Mouse (Mus musculus) midbrain, embryonic 12.5 days (tissue): ENCODE data around the gene Slc4a1. TPM values are rescaled to one million over a fixed set of nuclear protein-coding genes. Genes with fewer than 3 reads are reported as not detected.

Source experiments
- ATAC-seq: fragments of 200-750 bp; cut with Nextera tagmentation; 2 replicates; pipeline ENCODE4 v1.8.0; 2017; ENCODE audit warnings: low read depth, moderate TSS enrichment, moderate library complexity; ENCODE audit not compliant: low FRiP score
- H3K27ac ChIP-seq: fragments of 300-500 bp; sonication (generic); replicated peaks from 2 replicates; pipeline ENCODE4 v1.5.1; 2016; ENCODE audit warnings: mild to moderate bottlenecking
- H3K27me3 ChIP-seq: fragments of 300-500 bp; sonication (generic); 2 replicates; pipeline ENCODE4 v1.6.1; 2016; ENCODE audit warnings: mild to moderate bottlenecking
- H3K36me3 ChIP-seq: fragments of 300-500 bp; sonication (generic); 2 replicates; pipeline ENCODE4 v1.6.1; 2016
- H3K4me1 ChIP-seq: fragments of 300-500 bp; sonication (generic); 2 replicates; pipeline ENCODE4 v1.6.1; 2016
- H3K4me2 ChIP-seq: fragments of 300-500 bp; sonication (generic); replicated peaks from 2 replicates; pipeline ENCODE4 v1.6.1; 2016; ENCODE audit warnings: mild to moderate bottlenecking, moderate library complexity
- H3K4me3 ChIP-seq: fragments of 300-500 bp; sonication (generic); 2 replicates; pipeline ENCODE4 v1.5.1; 2016; ENCODE audit warnings: mild to moderate bottlenecking
- H3K9ac ChIP-seq: fragments of 300-500 bp; sonication (generic); replicated peaks from 2 replicates; pipeline ENCODE4 v1.6.1; 2016; ENCODE audit warnings: mild to moderate bottlenecking, moderate library complexity
- H3K9me3 ChIP-seq: fragments of 300-500 bp; sonication (generic); 2 replicates; pipeline ENCODE4 v1.6.1; 2016; ENCODE audit warnings: mild to moderate bottlenecking
- WGBS: fragments of 180-500 bp; shearing (Covaris S2); methylation state at CpG from one replicate; pipeline ENCODE4 v1.1.7; 2016; 5-methylcytosine and 5-hydroxymethylcytosine counted together
- polyA plus RNA-seq: library from polyadenylated mRNA; unstranded; fragments of >200 nt; fragmentation: Nextera tagmentation; extraction: Ambion mirVana; gene quantifications from 2 replicates; pipeline ENCODE4 v1.2.1, GENCODE M21; 2016

The Slc4a1 gene
- polyA plus RNA-seq, 1 experiment from 2014 or later = 30.4 TPM

GRCm38 (mm10) chr11:102315690-102316571 is 50.1 kb downstream of the Slc4a1 start:
- Histone ChIP-seq H3K27me3 (no peaks in the 10 kb centered on the region), H3K4me2 (peak overlapping the region; percentile 85), H3K4me1 (peaks cover 24% of the 10 kb centered on the region), H3K9ac (peak overlapping the region; percentile 100), H3K9me3 (no peaks in the 10 kb centered on the region), H3K36me3 (peaks cover 45% of the 10 kb centered on the region), H3K4me3 (peak overlapping the region; percentile 100), H3K27ac (peak overlapping the region; percentile 100)
- no peak for ATAC-seq
- 14% methylated on average over 14 of the region's 14 CpGs for WGBS

- no peak for ATAC-seq
- Histone ChIP-seq H3K4me2 (no peak overlapping the region), H3K9ac (no peak overlapping the region), H3K36me3 (peaks cover 59% of the 10 kb centered on the region), H3K4me3 (no peak overlapping the region), H3K4me1 (peaks cover 31% of the 10 kb centered on the region), H3K27me3 (no peaks in the 10 kb centered on the region), H3K9me3 (no peaks in the 10 kb centered on the region), H3K27ac (no peak overlapping the region)
- 86% methylated on average over 12 of the region's 12 CpGs for WGBS
Measured at GRCm38 (mm10) chr11:102314321-102314720, 51.7 kb downstream of the Slc4a1 start.

GRCm38 (mm10) chr11:102312586-102312985 is 53.4 kb downstream of the Slc4a1 start:
- no peak overlapping the region for H3K9ac ChIP-seq
- WGBS = 86% methylated on average over 6 of the region's 6 CpGs
- H3K4me3 ChIP-seq = no peak overlapping the region
- peaks cover 70% of the 10 kb centered on the region for H3K36me3 ChIP-seq
- no peak overlapping the region; the same call in 1 of the 2 replicates for H3K27ac ChIP-seq
- no peaks in the 10 kb centered on the region for H3K27me3 ChIP-seq
- H3K4me1 ChIP-seq = peaks cover 41% of the 10 kb centered on the region
- no peak for ATAC-seq
- no peaks in the 10 kb centered on the region for H3K9me3 ChIP-seq
- no peak overlapping the region for H3K4me2 ChIP-seq

DNA sequence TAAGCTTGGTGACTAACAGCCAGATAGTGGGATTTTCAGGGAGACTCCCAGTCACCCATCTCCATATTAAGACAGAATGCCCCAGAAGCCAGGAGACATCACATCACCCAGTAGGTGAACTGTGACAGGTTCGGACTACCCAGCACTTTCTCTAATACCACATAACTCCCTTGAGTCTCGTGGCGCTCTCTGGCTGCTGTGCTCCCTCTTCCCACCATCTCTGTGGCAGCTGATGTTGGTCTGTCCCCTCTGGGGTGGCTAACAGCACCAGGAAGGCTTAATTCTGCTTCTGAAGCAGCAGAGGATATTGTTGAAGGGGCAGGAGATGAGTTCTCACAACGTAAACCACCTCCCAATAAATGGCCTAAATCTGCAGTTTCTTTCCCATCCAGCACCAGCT is 54.0 kb downstream of the Slc4a1 start:
- H3K4me3 ChIP-seq = no peak overlapping the region
- H3K9ac ChIP-seq = no peak overlapping the region
- no peaks in the 10 kb centered on the region for H3K27me3 ChIP-seq
- H3K9me3 ChIP-seq = no peaks in the 10 kb centered on the region
- no peak for ATAC-seq
- H3K36me3 ChIP-seq = peaks cover 76% of the 10 kb centered on the region
- WGBS = 88% methylated on average over 4 of the region's 4 CpGs
- H3K4me1 ChIP-seq = peaks cover 41% of the 10 kb centered on the region
- H3K27ac ChIP-seq = no peak overlapping the region; the same call in 1 of the 2 replicates
- H3K4me2 ChIP-seq = no peak overlapping the region

DNA sequence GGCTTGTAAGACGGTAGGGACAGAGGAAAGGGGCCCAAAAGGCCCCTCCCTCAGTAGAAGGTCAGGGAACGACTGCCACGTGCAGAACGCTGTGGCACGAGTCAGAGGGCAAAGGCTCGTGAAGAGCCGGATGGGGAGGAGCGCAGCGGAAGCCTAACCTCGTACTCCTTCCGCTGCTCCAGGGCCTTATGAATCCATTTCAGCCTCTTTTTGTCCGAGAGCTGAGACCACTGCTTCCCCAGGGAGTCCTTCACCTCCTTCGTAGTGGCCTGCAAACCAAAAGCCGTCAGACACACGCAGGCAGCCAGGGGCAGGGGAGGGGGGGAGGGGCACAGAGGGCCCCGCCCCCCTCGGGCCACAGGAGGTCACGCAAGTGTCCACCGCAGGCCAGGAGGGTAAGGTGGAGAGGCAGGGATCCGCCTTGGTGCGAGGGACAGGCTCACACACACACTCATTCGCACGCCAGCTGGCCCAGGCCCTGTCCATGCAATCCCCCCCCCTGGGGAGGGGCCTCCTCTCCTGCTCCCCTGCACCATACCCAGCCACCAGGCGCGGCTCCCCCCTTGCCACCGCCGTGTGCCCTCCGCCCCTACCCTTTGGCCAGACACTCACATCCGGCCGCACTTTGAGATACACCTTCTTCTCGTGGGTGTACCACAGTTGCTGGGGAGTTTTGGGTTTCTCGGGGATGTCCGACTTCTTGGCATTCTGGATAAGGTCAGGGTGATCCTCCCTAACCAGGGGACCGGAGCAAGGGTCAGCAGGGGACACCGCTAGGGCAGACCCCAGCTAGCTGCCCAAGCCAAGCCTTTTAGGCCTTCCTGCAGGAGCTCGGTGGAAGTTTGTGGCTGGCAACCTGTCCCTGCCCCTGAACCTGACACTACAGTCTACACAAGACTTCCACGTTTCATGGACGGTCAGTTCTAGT is 55.0 kb downstream of the Slc4a1 start:
- no peak overlapping the region for H3K4me2 ChIP-seq
- H3K27ac ChIP-seq = peak overlapping the region; percentile 30; the same call in 1 of the 2 replicates
- no peak for ATAC-seq
- H3K36me3 ChIP-seq = peaks cover 86% of the 10 kb centered on the region
- H3K27me3 ChIP-seq = no peaks in the 10 kb centered on the region
- no peaks in the 10 kb centered on the region for H3K9me3 ChIP-seq
- peaks cover 36% of the 10 kb centered on the region for H3K4me1 ChIP-seq
- no peak overlapping the region for H3K4me3 ChIP-seq
- no peak overlapping the region for H3K9ac ChIP-seq
- 38% methylated on average over 37 of the region's 38 CpGs for WGBS

- Histone ChIP-seq H3K27me3 (no peaks in the 10 kb centered on the region), H3K9me3 (no peaks in the 10 kb centered on the region), H3K36me3 (peaks cover 90% of the 10 kb centered on the region), H3K9ac (peak overlapping the region; percentile 34; the same call in 1 of the 2 replicates), H3K4me1 (peaks cover 27% of the 10 kb centered on the region), H3K4me3 (peak overlapping the region; percentile 37), H3K27ac (peak overlapping the region; percentile 60; the same call in 1 of the 2 replicates), H3K4me2 (peak overlapping the region; percentile 60; the same call in 1 of the 2 replicates)
- ATAC-seq = no peak
- WGBS = 89% methylated on average over 22 of the region's 22 CpGs
Measured at GRCm38 (mm10) chr11:102309821-102310617, 56.0 kb downstream of the Slc4a1 start.

DNA sequence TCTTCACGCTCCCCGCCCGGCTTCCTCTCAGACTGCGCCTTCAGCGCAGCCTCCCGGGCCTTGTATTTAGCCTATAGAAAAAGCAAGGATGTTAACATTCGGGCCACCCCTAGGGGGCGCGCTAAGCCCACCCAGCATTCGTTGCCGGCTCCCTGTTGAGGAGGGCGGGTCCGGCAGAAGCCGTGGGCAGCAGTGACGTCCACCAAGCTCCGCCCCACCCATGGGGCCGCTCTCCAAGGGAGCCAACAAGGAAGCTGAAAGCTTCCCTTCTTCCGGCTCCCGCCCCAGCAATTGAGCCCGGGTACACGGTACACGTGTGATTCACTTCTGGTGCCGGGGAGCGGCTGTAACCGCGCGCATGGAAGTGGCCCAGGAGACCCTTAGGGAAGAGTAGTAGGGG is 57.0 kb downstream of the Slc4a1 start:
- under 1% methylated on average over 27 of the region's 27 CpGs for WGBS
- peak; percentile 91 for ATAC-seq
- Histone ChIP-seq H3K27ac (peak overlapping the region; percentile 60), H3K4me3 (peak overlapping the region; percentile 37), H3K9me3 (no peaks in the 10 kb centered on the region), H3K27me3 (no peaks in the 10 kb centered on the region), H3K4me2 (peak overlapping the region; percentile 60), H3K4me1 (peaks cover 27% of the 10 kb centered on the region), H3K36me3 (peaks cover 81% of the 10 kb centered on the region), H3K9ac (peak overlapping the region; percentile 34)

DNA sequence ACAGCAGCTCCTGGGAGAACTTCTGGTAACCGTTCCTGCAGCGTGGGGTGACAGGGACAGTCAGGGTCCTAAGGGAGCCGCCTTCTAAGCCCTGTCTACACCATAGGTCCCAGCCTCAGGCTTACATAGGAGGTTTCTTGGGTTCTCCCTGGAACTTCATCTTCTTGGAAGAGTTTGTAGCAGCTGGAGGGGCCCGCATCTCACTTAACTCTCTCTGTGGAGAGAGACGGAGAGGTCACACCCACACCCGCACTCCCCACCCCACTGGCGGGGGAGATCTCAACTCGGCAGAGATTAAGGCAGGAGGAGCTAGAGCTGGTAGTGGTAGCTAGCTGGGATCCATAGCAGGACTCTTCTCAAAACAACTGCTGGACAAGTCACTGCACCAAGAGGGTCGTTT is 57.9 kb downstream of the Slc4a1 start:
- H3K9ac ChIP-seq = no peak overlapping the region
- WGBS = 90% methylated on average over 9 of the region's 9 CpGs
- H3K4me2 ChIP-seq = no peak overlapping the region
- H3K9me3 ChIP-seq = no peaks in the 10 kb centered on the region
- no peak overlapping the region for H3K27ac ChIP-seq
- H3K4me1 ChIP-seq = peaks cover 27% of the 10 kb centered on the region
- peaks cover 72% of the 10 kb centered on the region for H3K36me3 ChIP-seq
- ATAC-seq = no peak
- H3K27me3 ChIP-seq = no peaks in the 10 kb centered on the region
- H3K4me3 ChIP-seq = no peak overlapping the region

- H3K27me3 ChIP-seq = no peaks in the 10 kb centered on the region
- H3K9me3 ChIP-seq = no peaks in the 10 kb centered on the region
- H3K4me2 ChIP-seq = no peak overlapping the region
- 53% methylated on average over 3 of the region's 3 CpGs for WGBS
- H3K4me3 ChIP-seq = no peak overlapping the region
- ATAC-seq = no peak
- peaks cover 46% of the 10 kb centered on the region for H3K36me3 ChIP-seq
- H3K4me1 ChIP-seq = peaks cover 18% of the 10 kb centered on the region
- H3K9ac ChIP-seq = no peak overlapping the region
- no peak overlapping the region for H3K27ac ChIP-seq
Measured at GRCm38 (mm10) chr11:102305359-102305758, 60.6 kb downstream of the Slc4a1 start.

DNA sequence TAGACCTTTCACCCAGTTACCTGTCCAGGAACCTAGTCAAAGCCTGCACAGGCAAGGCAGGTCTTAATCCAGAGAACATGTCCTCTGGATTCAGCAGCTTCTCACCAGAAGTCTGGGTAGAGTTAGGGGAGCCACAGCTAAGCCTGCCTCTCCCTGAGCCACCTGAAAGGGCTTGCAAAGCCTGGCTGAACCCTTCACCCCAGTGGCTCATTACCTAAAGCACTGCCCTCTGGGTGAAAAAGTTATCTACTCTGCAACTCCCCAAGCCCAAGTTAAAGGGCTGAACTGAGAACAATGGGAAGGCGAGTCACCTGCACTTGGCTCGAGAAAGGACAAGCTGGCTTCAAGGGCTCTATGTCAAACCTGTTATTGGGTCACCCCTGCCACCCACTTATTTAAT is 61.9 kb downstream of the Slc4a1 start:
- Histone ChIP-seq H3K9ac (no peak overlapping the region), H3K4me3 (no peak overlapping the region), H3K4me2 (no peak overlapping the region), H3K36me3 (peaks cover 38% of the 10 kb centered on the region), H3K27ac (no peak overlapping the region), H3K4me1 (peaks cover 8% of the 10 kb centered on the region), H3K27me3 (no peaks in the 10 kb centered on the region), H3K9me3 (no peaks in the 10 kb centered on the region)
- ATAC-seq = no peak
- WGBS = 46% methylated on average over 2 of the region's 2 CpGs

DNA sequence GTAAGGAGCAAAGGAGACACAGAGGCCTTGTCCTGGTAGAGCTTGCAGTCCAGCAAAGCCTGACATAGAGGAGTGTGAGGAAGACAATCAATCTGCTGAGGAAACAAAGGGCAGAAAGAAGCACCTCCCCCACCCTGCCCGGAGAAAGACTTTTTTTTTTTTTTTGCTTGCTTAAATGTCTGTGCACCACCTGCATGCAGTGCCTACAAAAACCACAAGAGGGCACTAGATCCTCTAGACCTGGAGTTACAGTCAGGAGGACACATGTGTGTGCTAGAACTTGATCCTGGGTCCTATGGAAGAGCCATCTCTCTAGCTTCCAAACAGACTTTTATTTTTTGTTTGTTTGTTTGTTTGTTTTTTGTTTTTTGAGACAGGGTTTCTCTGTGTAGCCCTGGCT is 66.2 kb downstream of the Slc4a1 start:
- Histone ChIP-seq H3K27ac (no peak overlapping the region), H3K27me3 (no peaks in the 10 kb centered on the region), H3K9me3 (no peaks in the 10 kb centered on the region), H3K4me1 (peaks cover 19% of the 10 kb centered on the region), H3K4me2 (no peak overlapping the region), H3K4me3 (no peak overlapping the region), H3K9ac (no peak overlapping the region), H3K36me3 (no peaks in the 10 kb centered on the region; the same call in 1 of the 2 replicates)
- 4% methylated on average over 1 of the region's 1 CpGs for WGBS
- ATAC-seq = no peak
